26 mouse cellular contexts compared by ENCODE assay signal in the genomic region with DNA sequence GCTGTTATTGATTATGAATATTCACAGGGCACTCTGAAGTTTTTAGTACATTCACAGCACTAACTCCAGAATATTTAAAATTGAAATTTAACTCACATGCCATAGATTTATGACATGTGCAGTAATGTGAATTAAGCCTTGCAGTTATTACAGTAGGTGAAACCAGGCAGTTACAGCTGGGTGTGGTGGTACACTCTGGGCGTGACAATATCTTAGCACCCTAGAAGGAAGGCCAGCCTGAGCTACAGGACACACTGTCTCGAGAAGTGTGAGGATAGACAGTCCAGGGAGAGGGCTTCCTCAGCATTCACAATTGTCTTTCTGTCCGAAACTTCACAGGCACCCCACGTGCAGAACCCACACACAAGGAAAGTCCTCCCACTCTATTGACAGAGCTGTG. TPM values are rescaled to one million over a fixed set of nuclear protein-coding genes. Genes with fewer than 3 reads are reported as not detected.
DNase-seq lines count a peak whose midpoint lies in the region; ATAC-seq and TF ChIP-seq lines count a peak whose summit lies in the region.
"Had no signal": no experiment of that assay in that cellular context is flagged by ENCODE, and none has a peak within 500 bp of the region (broad histone marks: within the 10 kb centered on the region; RNA-seq: fewer than 3 reads in every experiment).

No protein-coding gene starts in this region.

- DNase-seq in heart, embryonic 10.5 days (ENCODE audit: low spot score): peak; percentile 35
- DNase-seq in testis, postnatal 10 days (ENCODE audit: low spot score): peak; percentile 23
- no peak for DNase-seq in testis, postnatal 14 days (ENCODE audit: low spot score)
- DNase-seq in layer of hippocampus, adult 8-10 months (ENCODE audit: low spot score in 2 of 2): no peak
- DNase-seq: adrenal gland, adult 2 months; adrenal gland, postnatal 14 days; cerebellum, adult 11 months; cerebellum, adult 2 months; cerebellum, adult 9-11 months; cerebellum, postnatal 25 days; forebrain, postnatal 0 days; gastrocnemius, postnatal 25 days; heart, adult 2 months; heart, postnatal 14 days; heart, postnatal 4 days had no signal

- no peak overlapping the region for H3K4me2 ChIP-seq in heart, embryonic 12.5 days
- H3K4me2 ChIP-seq: heart, embryonic 13.5 days; hindbrain, embryonic 14.5 days had no signal

- no peaks in the 10 kb centered on the region for H3K36me3 ChIP-seq in heart, embryonic 10.5 days
- no peaks in the 10 kb centered on the region for H3K36me3 ChIP-seq in heart, embryonic 12.5 days
- no peaks in the 10 kb centered on the region for H3K36me3 ChIP-seq in small intestine, adult 2 months (ENCODE audit: control insufficient read depth, insufficient read depth, low read length)
- H3K36me3 ChIP-seq: heart, embryonic 13.5 days had no signal

- 74% methylated on average over 4 of the region's 4 CpGs for WGBS in heart, embryonic 10.5 days
- 73% methylated on average over 4 of the region's 4 CpGs for WGBS in heart, embryonic 12.5 days
- WGBS in small intestine, adult 2 months: 35% methylated on average over 4 of the region's 4 CpGs

- no peak overlapping the region for H3K9ac ChIP-seq in heart, embryonic 12.5 days
- H3K9ac ChIP-seq: forebrain, postnatal 0 days; heart, embryonic 13.5 days; hindbrain, embryonic 14.5 days had no signal

- H3K27ac ChIP-seq in heart, embryonic 10.5 days: no peak overlapping the region
- no peak overlapping the region for H3K27ac ChIP-seq in heart, embryonic 12.5 days (ENCODE audit: poor library complexity, severe bottlenecking)
- peak overlapping the region; percentile 82 for H3K27ac ChIP-seq in small intestine, adult 2 months (ENCODE audit: insufficient read depth, low read depth, low read length)
- H3K27ac ChIP-seq: heart, adult 2 months; heart, embryonic 13.5 days; hindbrain, embryonic 14.5 days; hindbrain, postnatal 0 days had no signal

- TF ChIP-seq CTCF in small intestine, adult 2 months (IDR thresholded peaks at IDR 0.05; ENCODE audit: extremely low read depth, insufficient read length, insufficient replicate concordance, low read depth, low read length): no peak

- no peaks in the 10 kb centered on the region for H3K4me1 ChIP-seq in heart, embryonic 10.5 days
- H3K4me1 ChIP-seq in heart, embryonic 12.5 days (replicated peaks): no peaks in the 10 kb centered on the region
- H3K4me1 ChIP-seq in small intestine, adult 2 months (ENCODE audit: control insufficient read depth, insufficient read depth, insufficient read length, low read length): peaks cover 48% of the 10 kb centered on the region

- no peak for TF ChIP-seq POLR2A in small intestine, adult 2 months (IDR thresholded peaks at IDR 0.05; ENCODE audit: low read depth, low read length)

- H3K9me3 ChIP-seq in heart, embryonic 10.5 days: no peaks in the 10 kb centered on the region; the same call in 1 of the 2 replicates
- H3K9me3 ChIP-seq in heart, embryonic 12.5 days (replicated peaks): no peaks in the 10 kb centered on the region; the same call in 1 of the 2 replicates

- no peak for ATAC-seq in heart, embryonic 12.5 days (ENCODE audit: insufficient number of reproducible peaks, low FRiP score)
- ATAC-seq: CD4-positive, CD25-positive, alpha-beta regulatory T cell, adult 4 months; forebrain, embryonic 14.5 days; forebrain, postnatal 0 days; hindbrain, postnatal 0 days; inflammation-experienced regulatory T-cells, adult 6 months had no signal

- H3K27me3 ChIP-seq in heart, embryonic 10.5 days (ENCODE audit: insufficient read depth, poor library complexity, severe bottlenecking): no peaks in the 10 kb centered on the region
- no peaks in the 10 kb centered on the region for H3K27me3 ChIP-seq in heart, embryonic 12.5 days (replicated peaks)
- no peaks in the 10 kb centered on the region for H3K27me3 ChIP-seq in small intestine, adult 2 months (ENCODE audit: control insufficient read depth, insufficient read depth, low read length)

- H3K4me3 ChIP-seq in heart, embryonic 10.5 days: no peak overlapping the region
- H3K4me3 ChIP-seq in heart, embryonic 12.5 days: no peak overlapping the region
- H3K4me3 ChIP-seq in small intestine, adult 2 months (ENCODE audit: low read depth, low read length): no peak overlapping the region
- H3K4me3 ChIP-seq: heart, adult 2 months; heart, embryonic 13.5 days had no signal

RNA-seq across cellular contexts. Expression of a gene that starts 14.7 kb away (rescaled TPM):
- polyA plus RNA-seq in heart, embryonic 10.5 days (2016; fragmentation: Nextera tagmentation; extraction: Ambion mirVana): 4.3 and 11.7 TPM in 2 replicates
- 6.3 and 6.5 TPM in 2 replicates for polyA plus RNA-seq in heart, embryonic 12.5 days (2016; fragmentation: Nextera tagmentation; extraction: Ambion mirVana)
- 64.1 and 381 TPM in 2 replicates for polyA plus RNA-seq in small intestine, adult 2 months (2012; rRNA removed)
- total RNA-seq in layer of hippocampus, adult 8-10 months (2022): 100 to 1,000 TPM; 499 to 528 (median 503) TPM

RNA-seq across cellular contexts. Expression of a gene that starts 18.3 kb away (rescaled TPM):
- polyA plus RNA-seq in heart, embryonic 10.5 days (2016; fragmentation: Nextera tagmentation; extraction: Ambion mirVana): 0.26 and 1.1 TPM in 2 replicates
- 1.2 and 1.8 TPM in 2 replicates for polyA plus RNA-seq in heart, embryonic 12.5 days (2016; fragmentation: Nextera tagmentation; extraction: Ambion mirVana)
- polyA plus RNA-seq in small intestine, adult 2 months (2012; rRNA removed): 22.7 and 156 TPM in 2 replicates
- 100 to 1,000 TPM; 169 to 200 (median 179) TPM for total RNA-seq in layer of hippocampus, adult 8-10 months (2022)
- total RNA-seq: common myeloid progenitor, adult 5-6 weeks had no signal
- polyA plus RNA-seq: CD4-positive, CD25-positive, alpha-beta regulatory T cell, adult 4 months; inflammation-experienced regulatory T-cells, adult 6 months had no signal

RNA-seq across cellular contexts. Expression of a gene that starts 22.3 kb away (rescaled TPM):
- polyA plus RNA-seq in heart, embryonic 10.5 days (2016; fragmentation: Nextera tagmentation; extraction: Ambion mirVana): 6.0 and 7.4 TPM in 2 replicates
- polyA plus RNA-seq in heart, embryonic 12.5 days (2016; fragmentation: Nextera tagmentation; extraction: Ambion mirVana): 5.5 and 7.9 TPM in 2 replicates
- polyA plus RNA-seq in small intestine, adult 2 months (2012; rRNA removed): 35.8 and 580 TPM in 2 replicates
- 1 to 10 TPM in 1 of 4 experiments, under 1 TPM in 1, not detected in 2; 0.63 to 1.4 TPM for total RNA-seq in layer of hippocampus, adult 8-10 months (2022)
- total RNA-seq: adrenal gland, adult 2 months; gastrocnemius, adult 8-10 months had no signal
- polyA plus RNA-seq: CD4-positive, CD25-positive, alpha-beta regulatory T cell, adult 4 months; inflammation-experienced regulatory T-cells, adult 6 months had no signal

RNA-seq across cellular contexts. Expression of a gene that starts 54.0 kb away (rescaled TPM):
- 1.00 and 6.9 TPM in 2 replicates for polyA plus RNA-seq in heart, embryonic 10.5 days (2016; fragmentation: Nextera tagmentation; extraction: Ambion mirVana)
- polyA plus RNA-seq in heart, embryonic 12.5 days (2016; fragmentation: Nextera tagmentation; extraction: Ambion mirVana): 0.13 and 0.67 TPM in 2 replicates
- polyA plus RNA-seq in small intestine, adult 2 months (2012; rRNA removed): 2.6 and 8.3 TPM in 2 replicates
- 1 to 10 TPM in 3 of 4 experiments, under 1 TPM in 1; 0.70 to 1.7 (median 1.3) TPM for total RNA-seq in layer of hippocampus, adult 8-10 months (2022)
- total RNA-seq: adrenal gland, postnatal 14 days; common myeloid progenitor, adult 5-6 weeks; MEL had no signal
- polyA plus RNA-seq: CD4-positive, CD25-positive, alpha-beta regulatory T cell, adult 4 months; inflammation-experienced regulatory T-cells, adult 6 months had no signal

Comparison
In these comparisons a context has a peak if more than half of its experiments do, and no peak if none do; other contexts are left out.
1. DNase-seq: peak in heart, embryonic 10.5 days (single experiment) and testis, postnatal 10 days (single experiment); none in testis, postnatal 14 days (single experiment) and layer of hippocampus, adult 8-10 months (0 of 2).